Mouse (Mus musculus) hematopoietic stem cell, adult 5-6 weeks (primary cell): ENCODE measurements around the gene Ggcx. TPM values are rescaled to one million over a fixed set of nuclear protein-coding genes. Genes with fewer than 3 reads are reported as not detected.
"Not testable (repeated sequence)": the region's sequence is repeated elsewhere in the genome, so short reads cannot be mapped to it uniquely, and the experiment has no call there.

Source experiments
- ATAC-seq, 2 experiments: fragments of 125-278 bp in 1 of 2; replicated peaks in 1 of 2; 2 replicates each; pipeline ENCODE4 v1.8.0; 2016 to 2017; ENCODE audit warnings: inconsistent platforms in 2 of 2, mild to moderate bottlenecking in 2 of 2, moderate number of reproducible peaks in 2 of 2, low read depth in 1 of 2, moderate TSS enrichment in 1 of 2; ENCODE audit not compliant: low FRiP score in 2 of 2, poor library complexity in 2 of 2, severe bottlenecking in 2 of 2, insufficient read depth in 1 of 2, low TSS enrichment in 1 of 2
- total RNA-seq: library from RNA; stranded (forward); fragments of 172-1452, 232-1000 nt; gene quantifications from 2 replicates; pipeline ENCODE4 v1.2.3, GENCODE M21; 2017

The Ggcx gene
- total RNA-seq, 1 experiment from 2014 or later = 9.4 TPM

DNA sequence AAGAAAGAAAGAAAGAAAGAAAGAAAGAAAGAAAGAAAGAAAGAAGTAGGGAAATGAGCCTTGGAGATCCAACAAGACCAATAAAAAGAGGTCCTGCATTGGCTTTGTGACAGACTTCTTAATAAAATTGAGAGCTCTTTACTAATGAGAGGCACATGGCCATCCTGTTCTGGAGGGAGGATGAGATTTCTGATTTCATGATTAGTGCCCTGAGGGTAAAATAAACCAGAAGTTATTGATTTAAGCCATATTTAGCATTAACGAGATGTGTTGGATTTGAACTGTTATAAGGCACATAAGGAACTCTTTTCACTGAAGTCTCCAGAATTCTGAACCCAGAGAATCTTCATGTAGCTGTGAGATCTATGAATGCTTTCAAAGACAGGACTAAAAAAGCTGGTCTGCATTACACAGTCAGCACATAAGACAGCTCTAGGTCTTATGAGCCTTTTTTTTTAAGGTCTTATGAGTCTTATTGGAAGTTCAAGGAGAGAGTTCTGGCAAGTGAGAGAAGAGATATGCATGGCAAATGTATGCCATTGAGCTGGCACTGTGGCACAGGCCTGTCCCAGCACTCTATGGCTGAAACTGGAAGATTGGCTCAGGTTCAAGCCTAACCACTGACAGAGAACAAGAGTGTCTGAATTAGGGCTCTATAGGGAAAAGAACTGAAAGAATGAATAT is 29.0 kb downstream of the Ggcx start:
- ATAC-seq = no peak

DNA sequence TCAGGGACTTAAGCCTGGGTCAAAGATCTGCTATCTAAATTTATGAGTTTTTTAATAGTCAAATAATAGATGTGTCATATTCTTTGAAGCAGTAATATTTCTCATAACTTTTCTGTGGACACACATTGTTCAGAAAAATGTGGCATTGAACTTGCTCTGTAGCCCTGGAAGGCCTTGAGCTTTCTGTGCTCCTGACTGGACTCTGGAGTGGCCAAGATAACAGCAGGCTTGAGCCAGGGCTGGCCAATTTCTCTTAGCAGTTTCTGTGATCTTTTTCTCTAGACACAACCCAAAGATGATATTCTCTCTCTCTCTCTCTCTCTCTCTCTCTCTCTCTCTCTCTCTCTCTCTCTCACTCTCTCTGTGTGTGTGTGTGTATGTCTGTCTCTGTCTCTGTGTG is 30.9 kb downstream of the Ggcx start:
- ATAC-seq = no peak

DNA sequence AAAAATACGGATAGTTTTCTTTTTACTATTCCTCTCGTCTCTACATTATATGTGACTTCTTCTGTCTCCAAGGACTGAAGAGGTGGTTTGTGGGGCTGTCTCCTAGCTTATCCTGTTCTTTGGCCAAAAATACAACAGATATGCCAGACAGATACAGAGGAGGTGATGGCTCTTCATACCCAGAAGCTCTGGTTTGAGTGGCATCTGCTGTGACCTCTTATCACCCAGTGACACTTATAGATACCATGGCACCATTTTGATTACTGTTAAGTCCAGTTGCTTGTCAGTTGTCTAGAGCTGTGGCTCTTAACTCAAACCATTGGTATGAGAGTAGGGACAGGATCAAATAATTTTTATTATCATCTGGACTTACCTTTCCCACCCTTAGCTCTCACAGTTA is 33.4 kb downstream of the Ggcx start:
- ATAC-seq = no peak

DNA sequence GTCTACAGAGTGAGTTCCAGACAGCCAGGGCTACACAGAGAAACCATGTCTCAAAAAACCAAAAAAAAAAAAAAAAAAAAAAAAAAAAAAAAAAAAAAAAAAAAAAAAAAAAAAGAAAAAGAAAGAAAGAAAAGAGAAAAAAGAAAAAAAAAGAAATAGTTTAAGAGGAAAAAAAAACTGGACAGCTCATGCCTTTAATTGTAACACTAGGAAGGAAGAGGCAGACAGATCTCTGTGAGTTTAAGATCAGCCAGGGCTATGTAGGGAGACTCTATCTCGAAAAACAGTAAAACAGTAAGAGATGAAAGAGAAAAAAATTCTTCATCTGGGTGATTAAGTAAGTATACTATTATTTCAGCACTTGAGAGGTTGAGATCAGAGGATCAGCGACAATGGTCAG is 37.7 kb downstream of the Ggcx start:
- not testable (repeated sequence) for ATAC-seq

DNA sequence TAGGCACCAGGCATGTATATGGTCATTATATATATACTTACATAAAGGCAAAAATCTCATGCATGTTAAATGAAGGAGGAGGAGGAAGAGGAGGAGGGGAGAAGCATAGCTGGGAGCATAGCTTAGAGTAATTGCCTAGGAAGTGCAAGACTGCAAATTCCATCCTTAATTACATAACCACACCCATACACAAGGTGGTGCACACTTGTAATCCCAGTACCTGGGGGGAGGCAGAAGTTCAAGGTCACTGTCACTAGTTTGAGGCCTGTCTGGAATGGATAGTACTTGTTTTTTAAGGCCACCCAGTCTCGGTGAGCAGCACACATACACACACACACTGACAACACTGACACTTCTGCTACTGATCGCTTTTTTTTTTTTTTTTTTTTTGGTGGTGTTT is 38.2 kb downstream of the Ggcx start:
- ATAC-seq = no peak

DNA sequence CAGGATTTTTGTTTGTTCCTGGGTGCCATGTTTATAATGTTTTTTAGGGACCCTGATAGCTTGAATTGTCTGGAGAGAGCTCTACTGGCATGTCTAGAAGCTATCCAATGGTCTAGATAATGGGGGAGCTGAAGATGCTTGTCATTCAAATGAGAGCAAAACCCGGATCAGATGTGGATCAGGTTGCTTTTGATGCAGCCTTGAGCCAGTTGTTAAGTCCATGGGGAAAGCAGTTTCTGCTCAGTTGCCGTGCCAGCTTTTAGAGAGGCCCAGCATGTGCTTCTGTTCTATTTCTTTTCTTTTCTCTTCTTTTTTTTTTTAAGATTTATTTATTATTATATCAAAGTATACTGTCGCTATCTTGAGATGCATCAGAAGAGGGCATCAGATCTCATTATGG is 39.5 kb downstream of the Ggcx start:
- ATAC-seq = no peak

DNA sequence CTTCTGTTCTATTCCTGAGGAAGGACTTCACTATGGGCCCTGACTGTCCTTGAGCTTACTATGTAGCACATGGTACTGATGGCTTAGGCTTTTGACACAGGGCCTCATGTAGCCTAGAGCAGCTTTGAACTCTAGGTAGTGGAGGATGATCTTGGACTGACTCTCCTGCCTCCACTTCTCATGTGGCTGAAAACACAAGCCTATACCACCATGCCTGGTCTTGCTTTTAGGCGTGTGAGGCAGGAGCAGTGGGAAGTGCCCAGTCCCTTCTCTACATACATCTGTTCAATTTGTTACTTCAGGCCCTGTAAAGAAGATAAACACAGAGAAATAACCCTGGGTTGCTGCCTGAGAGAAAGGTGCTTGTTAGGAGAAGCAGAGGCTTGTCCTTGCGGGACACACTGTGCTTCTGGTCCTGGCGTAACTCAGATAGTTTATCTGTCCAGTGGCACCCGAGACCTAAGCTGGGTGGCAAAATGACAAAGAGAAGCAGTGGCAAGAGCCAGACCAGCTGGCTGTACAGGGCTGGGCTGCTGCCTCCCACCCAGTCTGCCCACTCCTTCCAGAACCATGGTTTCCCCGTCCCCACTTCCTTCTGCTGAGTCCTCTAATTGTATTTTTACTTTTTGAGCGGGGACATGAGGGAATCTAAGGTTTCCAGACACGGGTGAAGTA is 40.1 kb downstream of the Ggcx start:
- ATAC-seq = peak in 1 of 2 experiments; percentile 29; a peak in 1 of 4 replicates

DNA sequence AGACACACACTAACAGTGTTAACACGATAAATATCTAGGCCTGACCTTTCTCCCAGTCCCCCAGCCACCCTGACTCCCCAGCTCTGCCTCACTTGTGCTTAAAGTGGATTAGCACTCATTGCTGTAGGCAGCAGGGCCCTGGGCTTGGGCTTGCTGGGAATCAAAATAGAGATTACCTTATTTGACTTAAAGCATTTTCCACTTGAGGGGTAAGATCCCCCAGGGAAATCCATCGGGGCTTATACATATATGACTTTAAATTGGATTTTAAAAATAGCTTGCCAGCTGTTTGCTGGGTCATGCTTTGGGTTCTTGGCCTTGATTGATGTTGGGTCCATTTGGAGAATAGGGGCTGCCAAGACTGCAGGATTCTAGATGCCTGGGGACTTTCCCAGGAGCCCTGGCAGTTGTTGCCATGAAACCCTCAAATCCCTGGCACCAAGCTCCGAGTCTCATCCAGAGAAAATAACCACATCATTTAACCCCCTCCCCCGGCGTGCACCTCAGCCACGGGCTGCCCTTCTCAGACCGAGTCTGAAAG is 40.8 kb downstream of the Ggcx start:
- ATAC-seq = no peak

DNA sequence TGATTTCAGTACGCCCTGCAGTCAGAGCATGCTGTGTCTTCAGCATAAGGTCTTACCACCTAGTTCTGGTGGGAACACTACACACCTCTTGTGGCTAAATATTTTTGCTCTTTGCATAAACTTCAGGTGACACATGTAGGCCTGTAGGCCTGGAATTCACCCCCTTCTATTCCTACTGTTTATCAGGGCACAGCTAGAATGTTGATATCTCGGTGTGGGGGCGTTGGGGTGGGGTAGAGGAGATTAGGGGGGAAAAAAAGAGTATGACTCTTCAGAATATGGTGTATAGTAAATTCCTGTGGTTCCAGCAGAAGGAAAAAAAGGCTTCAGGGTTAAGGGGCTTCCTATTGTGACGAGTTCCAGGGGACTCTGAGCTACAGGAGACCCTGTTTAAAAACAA is 42.5 kb downstream of the Ggcx start:
- ATAC-seq = no peak

DNA sequence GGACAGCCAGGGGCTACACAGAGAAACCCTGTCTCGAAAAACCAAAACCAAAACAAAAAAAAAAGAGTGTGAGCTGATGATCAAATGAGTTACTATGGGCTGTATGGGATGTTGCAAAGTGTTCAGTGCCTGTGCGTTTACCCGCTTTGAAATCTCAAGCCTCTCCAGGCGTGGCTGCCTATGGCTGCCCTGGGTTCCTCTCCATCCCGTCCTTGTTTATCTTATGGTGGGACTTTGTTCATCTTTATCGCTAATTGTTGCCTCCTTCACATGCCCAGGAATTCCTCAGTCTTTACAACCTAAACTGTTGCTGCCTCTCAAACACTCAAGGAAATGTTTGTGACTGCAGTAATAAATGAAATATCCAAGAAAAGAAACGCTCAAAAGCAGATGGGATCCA is 44.3 kb downstream of the Ggcx start:
- ATAC-seq = no peak

DNA sequence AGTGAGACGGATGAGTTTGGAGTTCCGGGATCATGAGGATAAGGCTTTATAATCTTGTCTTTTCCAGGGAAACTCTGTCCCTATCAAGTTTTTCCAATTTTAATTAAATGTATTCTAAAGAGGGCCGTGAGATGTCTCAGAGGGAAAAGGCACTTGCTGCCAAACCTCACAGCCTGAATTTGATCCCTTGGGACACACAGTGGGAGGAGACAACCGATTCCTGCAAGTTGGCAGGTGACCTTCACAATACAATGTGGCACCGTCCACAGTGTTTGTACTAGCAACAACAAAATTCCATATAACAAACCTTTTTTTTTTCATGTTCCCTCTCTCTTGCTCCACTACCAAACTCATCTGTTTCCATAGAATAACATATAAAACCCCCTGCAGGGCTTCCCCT is 44.8 kb downstream of the Ggcx start:
- ATAC-seq = no peak

DNA sequence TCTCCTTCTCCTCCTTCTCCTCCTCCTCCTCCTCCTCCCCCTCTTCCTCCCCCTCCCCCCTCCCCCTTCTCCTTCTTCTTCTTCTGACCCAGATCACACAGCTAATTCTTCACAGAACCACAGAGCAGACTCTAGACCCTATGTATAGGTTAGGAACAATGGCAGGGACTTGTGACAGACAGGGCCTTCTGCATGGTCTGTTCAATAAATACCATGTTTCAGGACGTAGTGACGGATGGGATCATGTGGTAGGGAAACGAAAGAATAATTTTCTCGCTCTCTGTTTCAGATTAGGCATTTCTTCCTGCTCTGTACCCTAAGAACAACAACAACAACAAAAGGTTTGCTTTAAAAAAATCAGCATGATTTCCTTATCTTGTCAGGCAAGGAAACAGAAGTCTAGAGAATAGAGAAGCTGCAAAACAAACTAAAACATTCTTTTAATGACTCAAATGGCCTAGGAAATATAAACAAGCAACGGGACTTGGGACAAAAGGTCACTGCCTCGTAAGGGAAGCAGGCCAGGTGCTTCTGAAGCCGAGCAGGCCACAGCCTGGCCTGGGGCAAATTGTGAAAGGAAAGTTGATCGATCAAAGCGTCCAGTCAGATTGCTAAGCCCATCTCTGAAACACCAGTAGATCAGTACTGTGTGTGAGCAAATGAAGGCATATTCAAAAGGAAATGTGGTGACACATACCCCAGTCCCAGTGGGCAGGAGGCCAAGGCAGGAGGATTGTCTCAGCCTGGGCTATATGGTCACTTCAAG is 46.1 kb downstream of the Ggcx start:
- no peak for ATAC-seq

DNA sequence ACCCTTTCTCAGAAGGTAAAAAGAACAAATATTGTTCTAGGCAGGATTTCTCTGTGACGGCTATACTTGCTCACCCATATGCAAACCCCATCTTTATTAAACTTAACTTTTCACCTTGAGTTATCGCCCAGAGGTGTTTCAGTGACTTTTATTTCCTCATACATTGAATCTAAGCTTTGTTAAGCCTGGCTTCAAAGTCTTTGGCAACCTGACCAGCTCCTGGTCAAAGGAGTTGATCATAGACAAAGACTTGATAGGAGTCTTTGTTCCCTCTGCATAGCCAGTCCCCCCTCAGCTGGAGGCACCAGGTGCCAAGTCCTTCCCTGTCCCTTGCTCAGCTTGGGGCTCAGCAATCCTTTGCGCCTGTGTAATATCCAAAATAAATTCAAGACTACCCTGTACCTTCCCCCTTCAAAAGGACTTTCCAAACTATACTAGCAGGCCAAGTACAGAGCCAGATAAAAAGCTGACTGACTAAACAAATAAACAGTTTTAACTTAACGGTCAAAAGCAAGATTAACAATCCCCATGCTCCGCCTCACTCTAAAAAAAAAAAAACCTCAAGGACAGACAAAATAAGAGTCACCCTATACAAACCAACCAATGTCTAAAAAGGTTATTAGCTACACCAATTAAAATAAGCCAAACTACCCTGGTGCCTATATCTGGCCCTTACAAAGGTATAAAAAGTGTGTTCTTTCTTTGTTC is 48.6 kb downstream of the Ggcx start:
- ATAC-seq = not testable (repeated sequence)

DNA sequence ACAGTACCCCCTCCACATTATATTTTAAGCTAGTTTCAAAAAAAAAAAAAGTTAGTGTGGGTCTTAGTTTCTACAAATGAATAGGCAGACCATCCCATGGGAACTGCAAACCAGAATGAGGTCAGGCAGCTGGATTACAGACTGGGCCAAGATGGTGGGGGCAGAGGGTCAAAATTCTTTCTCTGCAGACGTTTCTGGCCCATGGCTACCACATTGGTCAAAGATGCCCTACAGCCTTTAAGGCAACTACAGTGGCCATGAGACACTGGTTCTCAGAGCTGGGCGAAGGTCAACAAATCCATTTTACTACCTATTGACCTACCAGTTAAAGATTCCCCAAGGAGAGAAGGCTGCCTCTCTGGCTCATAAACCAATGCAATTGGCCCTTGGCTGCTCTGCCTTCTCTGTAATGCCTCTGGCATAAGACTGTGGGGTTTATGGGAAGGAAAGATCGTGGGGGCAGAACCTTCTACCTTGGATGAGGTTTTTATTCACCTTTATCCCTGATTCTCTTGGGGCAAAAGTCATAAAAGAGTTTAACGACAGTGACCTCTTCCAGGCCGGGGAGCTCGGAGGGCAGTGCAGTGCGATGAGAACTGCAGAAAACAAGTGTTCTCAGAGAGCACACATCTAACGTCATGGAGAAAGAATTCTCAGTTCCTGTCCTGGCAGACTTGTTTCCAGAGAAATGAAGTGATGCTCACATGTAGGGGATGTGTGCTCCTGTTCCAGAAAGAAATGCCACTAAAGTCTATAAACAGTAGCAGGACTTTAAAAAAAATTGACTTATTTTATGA is 51.5 kb downstream of the Ggcx start:
- no peak for ATAC-seq

DNA sequence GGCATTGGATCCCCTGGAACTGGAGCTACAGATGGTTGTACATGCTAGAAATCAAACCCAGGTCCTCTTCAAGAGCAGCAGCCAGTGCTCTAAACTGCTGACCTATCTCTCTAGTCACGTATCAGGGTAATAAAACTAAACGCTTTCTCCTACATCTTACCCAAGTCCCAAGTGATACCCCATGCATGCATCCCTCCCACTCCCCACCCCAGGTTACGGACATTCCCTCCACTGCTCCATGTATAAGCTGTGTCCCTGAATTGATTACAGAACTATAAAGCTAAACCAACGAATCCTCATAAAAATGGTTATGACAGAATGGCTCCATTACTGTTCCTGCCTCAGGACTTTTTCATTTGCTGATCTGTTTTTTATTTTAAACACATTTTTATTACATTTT is 52.1 kb downstream of the Ggcx start:
- ATAC-seq = no peak

DNA sequence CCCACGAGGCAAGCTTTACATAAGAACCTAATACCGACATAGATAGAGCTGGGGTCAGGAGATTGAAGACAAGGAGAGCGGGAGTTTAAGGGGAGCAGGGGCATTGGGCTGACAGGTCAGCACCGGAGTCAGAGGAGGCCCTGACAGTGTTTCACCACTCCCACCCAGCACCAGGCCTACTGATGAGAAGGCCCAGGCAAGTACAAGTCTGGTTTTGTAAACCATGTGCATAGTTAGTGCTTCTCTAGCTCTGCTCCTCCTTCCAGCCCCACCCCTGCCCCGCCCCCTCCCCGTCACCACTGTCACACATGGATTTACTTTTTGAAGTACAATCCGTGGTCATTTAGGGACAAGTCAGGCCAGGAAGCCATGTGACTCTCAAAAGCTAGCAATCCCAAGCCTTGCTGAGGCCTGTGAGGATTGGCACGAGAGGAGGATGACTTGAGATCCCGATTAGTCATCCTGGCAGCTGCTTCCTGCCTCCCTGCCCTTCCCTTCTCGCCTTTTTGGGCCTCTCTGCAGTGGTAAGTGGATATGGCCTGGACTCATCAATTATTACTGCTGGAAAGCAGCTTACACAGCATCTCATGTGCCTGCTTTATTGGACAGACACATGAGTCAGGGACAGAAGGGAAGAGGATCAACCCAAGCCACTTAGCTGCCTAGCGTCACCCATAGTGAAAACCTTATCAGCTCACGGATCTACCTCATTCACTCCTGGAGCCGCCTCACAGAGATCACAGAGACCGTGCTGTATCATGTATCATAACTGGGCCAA is 59.3 kb downstream of the Ggcx start:
- ATAC-seq = no peak
